Mouse (Mus musculus) limb, embryonic 12.5 days (tissue): ENCODE measurements around the gene Hacd4. TPM values are rescaled to one million over a fixed set of nuclear protein-coding genes. Genes with fewer than 3 reads are reported as not detected.

ENCODE experiments used
- ATAC-seq: fragments of 200-750 bp; cut with Nextera tagmentation; 2 replicates; pipeline ENCODE4 v1.8.0; 2017; ENCODE audit warnings: low read depth, moderate TSS enrichment; ENCODE audit not compliant: insufficient number of reproducible peaks, insufficient read depth, low FRiP score, low TSS enrichment
- H3K27ac ChIP-seq: fragments of 300-500 bp; sonication (generic); 2 replicates; pipeline ENCODE4 v1.5.1; 2016; ENCODE audit warnings: mild to moderate bottlenecking, moderate library complexity
- H3K27me3 ChIP-seq: fragments of 300-500 bp; sonication (generic); 2 replicates; pipeline ENCODE4 v1.6.1; 2016; ENCODE audit warnings: mild to moderate bottlenecking, moderate library complexity
- H3K36me3 ChIP-seq: fragments of 300-500 bp; sonication (generic); 2 replicates; pipeline ENCODE4 v1.6.1; 2016; ENCODE audit warnings: mild to moderate bottlenecking, moderate library complexity
- H3K4me1 ChIP-seq: fragments of 300-500 bp; sonication (generic); replicated peaks from 2 replicates; pipeline ENCODE4 v1.6.1; 2016
- H3K4me2 ChIP-seq: fragments of 300-500 bp; sonication (generic); 2 replicates; pipeline ENCODE4 v1.6.1; 2016; ENCODE audit warnings: mild to moderate bottlenecking, moderate library complexity
- H3K4me3 ChIP-seq: fragments of 300-500 bp; sonication (generic); replicated peaks from 2 replicates; pipeline ENCODE4 v1.5.1; 2016; ENCODE audit warnings: mild to moderate bottlenecking
- H3K9ac ChIP-seq: fragments of 300-500 bp; sonication (generic); replicated peaks from 2 replicates; pipeline ENCODE4 v1.6.1; 2016; ENCODE audit warnings: mild to moderate bottlenecking, moderate library complexity
- H3K9me3 ChIP-seq: fragments of 300-500 bp; sonication (generic); 2 replicates; pipeline ENCODE4 v1.6.1; 2016; ENCODE audit warnings: mild to moderate bottlenecking, moderate library complexity
- WGBS: fragments of 180-500 bp; shearing (Covaris S2); methylation state at CpG from one replicate; pipeline ENCODE4 v1.1.7; 2016; 5-methylcytosine and 5-hydroxymethylcytosine counted together
- polyA plus RNA-seq: library from polyadenylated mRNA; unstranded; fragments of >200 nt; fragmentation: Nextera tagmentation; extraction: Ambion mirVana; gene quantifications from 2 replicates; pipeline ENCODE4 v1.2.1, GENCODE M21; 2016

Gene Hacd4
- polyA plus RNA-seq, result 3.7 and 3.8 TPM in 2 replicates

GRCm38 (mm10) chr4:88438326-88438989 is at the start of gene Hacd4:
Gene Hacd4, minus strand, starts transcription at chr4:88438928.
- WGBS, result 6% methylated on average over 14 of the region's 14 CpGs
- Histone ChIP-seq H3K27ac (no peak within 1 kb of the TSS), H3K4me2 (peak within 1 kb of the TSS; percentile 74), H3K9ac (peak within 1 kb of the TSS; percentile 56), H3K4me1 (peaks cover 8% of the 10 kb centered on the region), H3K4me3 (peak within 1 kb of the TSS; percentile 44), H3K36me3 (no peaks in the 10 kb centered on the region), H3K9me3 (no peaks in the 10 kb centered on the region), H3K27me3 (no peaks in the 10 kb centered on the region; the same call in 1 of the 2 replicates)
- peak; percentile 87 for ATAC-seq

GRCm38 (mm10) chr4:88488107-88488506 is 49.4 kb upstream of the Hacd4 start:
- Histone ChIP-seq H3K4me3 (no peak overlapping the region), H3K36me3 (no peaks in the 10 kb centered on the region), H3K9ac (no peak overlapping the region), H3K9me3 (no peaks in the 10 kb centered on the region), H3K27me3 (no peaks in the 10 kb centered on the region), H3K4me1 (no peaks in the 10 kb centered on the region), H3K27ac (no peak overlapping the region), H3K4me2 (no peak overlapping the region)
- WGBS, result 86% methylated on average over 3 of the region's 3 CpGs
- no peak for ATAC-seq

GRCm38 (mm10) chr4:88480130-88480529 is 41.4 kb upstream of the Hacd4 start:
- H3K9me3 ChIP-seq, result no peaks in the 10 kb centered on the region
- H3K27me3 ChIP-seq, result no peaks in the 10 kb centered on the region
- no peak for ATAC-seq
- H3K4me1 ChIP-seq, result peaks cover 17% of the 10 kb centered on the region
- no peak overlapping the region for H3K4me2 ChIP-seq
- H3K27ac ChIP-seq, result no peak overlapping the region
- no peaks in the 10 kb centered on the region for H3K36me3 ChIP-seq
- no peak overlapping the region for H3K9ac ChIP-seq
- 34% methylated on average over 6 of the region's 6 CpGs for WGBS
- no peak overlapping the region for H3K4me3 ChIP-seq

GRCm38 (mm10) chr4:88478809-88479186 is 40.1 kb upstream of the Hacd4 start:
- no peak overlapping the region for H3K27ac ChIP-seq
- peaks cover 17% of the 10 kb centered on the region for H3K4me1 ChIP-seq
- no peaks in the 10 kb centered on the region for H3K27me3 ChIP-seq
- no peaks in the 10 kb centered on the region for H3K36me3 ChIP-seq
- no peak overlapping the region for H3K9ac ChIP-seq
- H3K9me3 ChIP-seq, result no peaks in the 10 kb centered on the region
- H3K4me2 ChIP-seq, result no peak overlapping the region
- no peak overlapping the region for H3K4me3 ChIP-seq
- WGBS, result 80% methylated on average over 9 of the region's 9 CpGs
- ATAC-seq, result no peak

GRCm38 (mm10) chr4:88478177-88478808 is 39.6 kb upstream of the Hacd4 start:
- no peak for ATAC-seq
- 77% methylated on average over 4 of the region's 4 CpGs for WGBS
- H3K4me3 ChIP-seq, result no peak overlapping the region
- no peak overlapping the region for H3K9ac ChIP-seq
- H3K9me3 ChIP-seq, result no peaks in the 10 kb centered on the region
- H3K4me2 ChIP-seq, result no peak overlapping the region
- no peaks in the 10 kb centered on the region for H3K36me3 ChIP-seq
- peaks cover 17% of the 10 kb centered on the region for H3K4me1 ChIP-seq
- H3K27me3 ChIP-seq, result no peaks in the 10 kb centered on the region
- no peak overlapping the region for H3K27ac ChIP-seq

- WGBS, result 49% methylated on average over 4 of the region's 4 CpGs
- no peak overlapping the region for H3K27ac ChIP-seq
- no peak for ATAC-seq
These were observed 37.9 kb upstream of the Hacd4 start for GRCm38 (mm10) chr4:88476511-88477210.

GRCm38 (mm10) chr4:88476084-88476483 is 37.4 kb upstream of the Hacd4 start:
- no peak overlapping the region for H3K27ac ChIP-seq
- ATAC-seq, result no peak
- no peak overlapping the region for H3K4me3 ChIP-seq
- no peaks in the 10 kb centered on the region for H3K27me3 ChIP-seq
- H3K9ac ChIP-seq, result no peak overlapping the region
- H3K4me2 ChIP-seq, result no peak overlapping the region
- H3K4me1 ChIP-seq, result peaks cover 17% of the 10 kb centered on the region
- H3K36me3 ChIP-seq, result no peaks in the 10 kb centered on the region
- 91% methylated on average over 3 of the region's 3 CpGs for WGBS
- no peaks in the 10 kb centered on the region for H3K9me3 ChIP-seq

More at GRCm38 (mm10) chr4:88476511-88477210, 37.9 kb upstream of the Hacd4 start:
- peaks cover 17% of the 10 kb centered on the region for H3K4me1 ChIP-seq
- H3K9ac ChIP-seq, result no peak overlapping the region
- no peaks in the 10 kb centered on the region for H3K9me3 ChIP-seq
- H3K4me2 ChIP-seq, result no peak overlapping the region
- no peaks in the 10 kb centered on the region for H3K36me3 ChIP-seq
- no peaks in the 10 kb centered on the region for H3K27me3 ChIP-seq
- H3K4me3 ChIP-seq, result no peak overlapping the region

GRCm38 (mm10) chr4:88471528-88471927 is 32.8 kb upstream of the Hacd4 start:
- Histone ChIP-seq H3K4me2 (no peak overlapping the region), H3K4me1 (no peaks in the 10 kb centered on the region), H3K27ac (no peak overlapping the region), H3K27me3 (no peaks in the 10 kb centered on the region), H3K36me3 (no peaks in the 10 kb centered on the region), H3K9ac (no peak overlapping the region), H3K4me3 (no peak overlapping the region), H3K9me3 (no peaks in the 10 kb centered on the region)
- ATAC-seq, result no peak
- 74% methylated on average over 2 of the region's 2 CpGs for WGBS

GRCm38 (mm10) chr4:88464574-88464973 is 25.8 kb upstream of the Hacd4 start:
- H3K27ac ChIP-seq, result no peak overlapping the region
- H3K4me2 ChIP-seq, result no peak overlapping the region
- no peaks in the 10 kb centered on the region for H3K36me3 ChIP-seq
- H3K9me3 ChIP-seq, result no peaks in the 10 kb centered on the region
- H3K27me3 ChIP-seq, result no peaks in the 10 kb centered on the region
- H3K4me3 ChIP-seq, result no peak overlapping the region
- no peak for ATAC-seq
- no peak overlapping the region for H3K9ac ChIP-seq
- H3K4me1 ChIP-seq, result 0 out of 2 replicates have a peak, but pooled peaks cover 6% of the 10 kb centered on the region
- WGBS, result 80% methylated on average over 4 of the region's 4 CpGs

GRCm38 (mm10) chr4:88462981-88463646 is 24.4 kb upstream of the Hacd4 start:
- Histone ChIP-seq H3K9ac (no peak overlapping the region), H3K4me3 (no peak overlapping the region), H3K9me3 (no peaks in the 10 kb centered on the region), H3K27ac (no peak overlapping the region), H3K4me2 (no peak overlapping the region), H3K36me3 (no peaks in the 10 kb centered on the region), H3K27me3 (no peaks in the 10 kb centered on the region), H3K4me1 (0 out of 2 replicates have a peak, but pooled peaks cover 6% of the 10 kb centered on the region)
- WGBS, result 71% methylated on average over 8 of the region's 8 CpGs
- ATAC-seq, result no peak

GRCm38 (mm10) chr4:88462501-88462900 is 23.8 kb upstream of the Hacd4 start:
- Histone ChIP-seq H3K9me3 (no peaks in the 10 kb centered on the region), H3K36me3 (no peaks in the 10 kb centered on the region), H3K27me3 (no peaks in the 10 kb centered on the region), H3K4me1 (0 out of 2 replicates have a peak, but pooled peaks cover 6% of the 10 kb centered on the region), H3K9ac (no peak overlapping the region), H3K4me3 (no peak overlapping the region), H3K27ac (no peak overlapping the region), H3K4me2 (no peak overlapping the region)
- WGBS, result 78% methylated on average over 1 of the region's 1 CpGs
- ATAC-seq, result no peak
